Mouse (Mus musculus) lung, adult 2 months (tissue): Measurements from ENCODE around the gene Ppp6r3. TPM values are rescaled to one million over a fixed set of nuclear protein-coding genes. Genes with fewer than 3 reads are reported as not detected.
"Not testable (repeated sequence)": the region's sequence is repeated elsewhere in the genome, so short reads cannot be mapped to it uniquely, and the experiment has no call there.

Experiments used
- DNase-seq: peaks from one replicate; pipeline ENCODE4 v3.0.0; 2022
- H3K4me1 ChIP-seq: fragments of 200-500 bp; 2 replicates; pipeline ENCODE4 v1.6.1; 2011; ENCODE audit warnings: low read length; ENCODE audit not compliant: control insufficient read depth, insufficient read depth
- H3K4me3 ChIP-seq: fragments of 200-500 bp; replicated peaks from 2 replicates; pipeline ENCODE3; 2011; ENCODE audit warnings: low read depth, mild to moderate bottlenecking, control low read depth, low read length; ENCODE audit errors: extremely low read depth
- CTCF ChIP-seq: fragments of 200-500 bp; IDR thresholded peaks from 2 replicates; pipeline ENCODE4 v1.5.1; 2011; ENCODE audit warnings: mild to moderate bottlenecking, low read length, control low read depth; ENCODE audit not compliant: insufficient read depth
- POLR2A ChIP-seq: fragments of 200-500 bp; IDR thresholded peaks from 2 replicates; pipeline ENCODE4 v1.6.1; 2011; ENCODE audit warnings: low read depth, mild to moderate bottlenecking, control low read depth, low read length, borderline replicate concordance; ENCODE audit errors: extremely low read depth
- WGBS: fragments of 180-500 bp; shearing (Covaris S2); methylation state at CpG from one replicate; pipeline ENCODE4 v1.1.7; 2018; 5-methylcytosine and 5-hydroxymethylcytosine counted together
- polyA plus RNA-seq: library from polyadenylated mRNA; depleted of rRNA; stranded (reverse); fragments of >200 nt; gene quantifications from 2 replicates; pipeline ENCODE4 v1.2.3, GENCODE M21; 2012

Gene Ppp6r3
- polyA plus RNA-seq, 1 experiment: 55.6 TPM

DNA sequence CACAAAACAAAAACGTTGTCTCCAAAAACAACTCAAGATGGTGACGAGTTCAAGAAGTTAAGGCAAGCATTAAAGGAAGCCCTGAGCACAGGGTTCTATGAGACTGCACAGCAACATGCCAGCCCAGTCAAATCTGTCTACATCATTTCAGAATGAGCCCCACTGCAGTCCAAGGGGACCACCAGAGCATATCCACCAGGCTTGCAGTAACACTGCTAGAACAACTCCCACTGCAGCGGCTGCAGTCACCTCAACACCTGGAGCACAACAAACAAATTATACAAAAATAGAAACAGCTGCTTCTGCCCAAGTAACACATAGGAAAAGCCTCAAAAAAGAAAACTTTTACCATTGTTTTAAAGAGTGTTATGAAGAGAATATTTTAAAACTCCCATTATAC lies 40.6 kb downstream of the Ppp6r3 start:
- no peak for TF ChIP-seq POLR2A
- no peak for TF ChIP-seq CTCF
- DNase-seq: no peak
- 52% methylated on average over 3 of the region's 3 CpGs for WGBS
- Histone ChIP-seq H3K4me3 (no peak overlapping the region), H3K4me1 (peaks cover 14% of the 10 kb centered on the region)

DNA sequence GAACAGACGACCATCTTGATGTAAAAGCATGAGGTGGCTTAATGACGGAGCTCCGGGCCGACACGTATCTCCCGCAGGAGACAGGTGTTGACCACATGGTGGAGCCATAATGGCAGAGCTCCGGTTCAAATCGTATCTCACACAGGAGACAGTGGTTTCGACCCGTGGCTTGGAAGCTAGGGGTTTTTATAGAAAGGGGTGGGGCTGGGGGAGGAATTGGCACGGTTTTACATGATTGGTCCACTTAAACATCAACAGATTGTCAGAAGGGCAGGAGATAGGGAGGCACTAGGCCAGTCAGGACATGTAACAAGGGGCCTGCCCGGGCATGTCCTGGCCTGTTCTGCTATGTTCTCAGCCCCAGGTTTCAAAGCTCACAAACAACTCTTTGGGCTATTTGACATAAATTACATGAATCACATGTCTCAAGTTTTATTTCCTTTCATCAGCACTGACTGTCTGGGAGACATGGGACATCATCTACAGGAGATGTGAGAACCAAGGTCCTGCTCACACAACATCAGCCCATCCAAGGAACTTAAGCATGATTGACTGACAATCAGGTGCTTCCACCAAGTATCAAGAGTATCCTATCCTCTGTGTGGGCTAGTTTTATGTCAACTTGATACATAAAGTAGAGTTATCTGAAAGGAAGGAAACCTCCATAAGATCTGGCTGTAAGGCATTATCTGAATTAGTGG lies 42.1 kb downstream of the Ppp6r3 start:
- H3K4me3 ChIP-seq, DNase-seq: not testable (repeated sequence)
- WGBS: 80% methylated on average over 12 of the region's 12 CpGs
- H3K4me1 ChIP-seq: peaks cover 14% of the 10 kb centered on the region

DNA sequence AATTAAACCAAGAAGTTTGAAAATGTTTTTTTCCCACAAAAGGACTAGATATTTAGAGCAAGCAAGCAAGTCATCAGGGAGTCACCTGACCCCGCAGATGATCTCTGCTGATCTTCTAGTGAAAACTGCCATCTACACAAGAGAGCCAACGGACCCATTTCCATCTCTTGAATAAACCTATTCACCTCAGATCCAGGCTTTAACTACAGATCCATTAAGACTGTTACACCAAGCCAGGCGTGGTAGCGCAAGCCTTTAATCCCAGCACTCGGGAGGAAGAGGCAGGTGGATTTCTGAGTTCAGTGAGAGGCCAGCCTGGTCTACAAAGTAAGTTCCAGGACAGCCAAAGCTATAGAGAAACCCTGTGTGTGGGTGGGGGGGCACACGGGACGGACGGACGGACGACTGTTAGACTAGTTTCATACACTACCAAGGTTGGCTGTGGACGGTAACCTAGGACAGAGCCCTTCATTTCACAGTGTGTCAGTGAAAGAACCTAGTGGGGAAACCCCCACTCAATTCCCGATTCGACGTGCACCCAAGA lies 42.8 kb downstream of the Ppp6r3 start:
- WGBS: 96% methylated on average over 14 of the region's 14 CpGs
- no peak for DNase-seq
- Histone ChIP-seq H3K4me1 (peaks cover 14% of the 10 kb centered on the region), H3K4me3 (no peak overlapping the region)
- TF ChIP-seq POLR2A (no peak), CTCF (no peak)

DNA sequence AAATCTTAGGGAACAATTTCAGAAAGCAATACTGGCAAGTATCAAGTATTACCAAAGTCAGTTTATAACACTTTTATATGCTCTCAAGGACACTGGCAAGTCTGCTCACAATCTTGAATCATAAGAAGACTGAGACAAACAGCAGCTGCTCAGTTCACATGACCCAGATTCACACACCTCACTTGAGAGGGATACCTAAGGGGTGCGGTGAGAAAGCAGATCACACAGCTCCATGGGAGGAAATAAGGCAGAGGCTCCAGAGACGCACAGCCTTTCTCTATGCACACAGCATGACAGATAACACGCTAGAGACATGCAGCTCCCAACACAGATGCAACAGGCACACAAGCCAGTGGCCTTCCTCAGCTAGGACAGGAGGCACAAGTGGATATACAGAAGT lies 45.8 kb downstream of the Ppp6r3 start:
- TF ChIP-seq CTCF (no peak), POLR2A (no peak)
- Histone ChIP-seq H3K4me3 (no peak overlapping the region), H3K4me1 (peaks cover 11% of the 10 kb centered on the region)
- 68% methylated on average over 3 of the region's 3 CpGs for WGBS
- DNase-seq: no peak

DNA sequence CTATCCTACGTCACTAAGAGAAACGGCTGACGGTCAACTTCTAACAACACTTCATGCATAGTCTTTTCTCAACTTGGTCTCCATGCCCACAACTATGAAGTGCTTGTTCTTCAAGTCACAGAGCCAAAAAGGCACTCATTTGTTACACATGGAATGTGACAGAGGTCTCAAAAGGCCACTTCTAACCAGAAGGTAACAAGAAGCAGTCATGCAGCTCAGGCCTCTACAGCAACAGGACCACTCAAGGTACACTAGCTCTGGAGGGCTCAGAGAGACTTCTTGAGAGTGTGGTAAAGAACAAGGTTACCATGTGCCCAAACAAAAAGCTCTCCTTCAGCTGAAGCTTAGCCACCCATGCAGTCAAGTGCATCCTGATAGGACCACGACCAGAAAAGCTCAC lies 46.9 kb downstream of the Ppp6r3 start:
- 59% methylated on average over 4 of the region's 4 CpGs for WGBS
- Histone ChIP-seq H3K4me3 (no peak overlapping the region), H3K4me1 (peaks cover 3% of the 10 kb centered on the region)
- DNase-seq: peak; percentile 28
- TF ChIP-seq POLR2A: no peak
- TF ChIP-seq CTCF: no peak

DNA sequence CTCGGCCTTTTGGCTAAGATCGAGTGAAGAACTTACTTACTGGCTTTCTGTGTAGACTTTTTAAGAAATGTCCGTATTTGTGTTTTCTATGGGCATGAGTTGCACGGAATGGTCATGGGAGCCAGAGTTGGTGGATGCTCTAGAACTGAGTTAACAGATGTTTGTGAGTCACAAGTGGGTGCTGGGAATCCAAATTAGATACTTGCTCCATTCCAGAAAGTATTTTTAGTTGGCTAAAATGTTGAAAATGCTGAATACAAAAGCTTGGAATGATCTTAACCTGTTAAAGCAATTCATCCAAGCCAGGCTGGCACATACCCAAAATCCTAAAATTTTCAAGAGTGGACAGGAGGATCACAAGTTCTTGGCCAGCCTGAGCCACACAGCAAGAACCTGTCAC lies 48.0 kb downstream of the Ppp6r3 start:
- Histone ChIP-seq H3K4me3 (no peak overlapping the region), H3K4me1 (no peaks in the 10 kb centered on the region; the same call in none of the 2 replicates)
- DNase-seq: no peak
- TF ChIP-seq POLR2A: no peak
- TF ChIP-seq CTCF: no peak
- 92% methylated on average over 4 of the region's 4 CpGs for WGBS

DNA sequence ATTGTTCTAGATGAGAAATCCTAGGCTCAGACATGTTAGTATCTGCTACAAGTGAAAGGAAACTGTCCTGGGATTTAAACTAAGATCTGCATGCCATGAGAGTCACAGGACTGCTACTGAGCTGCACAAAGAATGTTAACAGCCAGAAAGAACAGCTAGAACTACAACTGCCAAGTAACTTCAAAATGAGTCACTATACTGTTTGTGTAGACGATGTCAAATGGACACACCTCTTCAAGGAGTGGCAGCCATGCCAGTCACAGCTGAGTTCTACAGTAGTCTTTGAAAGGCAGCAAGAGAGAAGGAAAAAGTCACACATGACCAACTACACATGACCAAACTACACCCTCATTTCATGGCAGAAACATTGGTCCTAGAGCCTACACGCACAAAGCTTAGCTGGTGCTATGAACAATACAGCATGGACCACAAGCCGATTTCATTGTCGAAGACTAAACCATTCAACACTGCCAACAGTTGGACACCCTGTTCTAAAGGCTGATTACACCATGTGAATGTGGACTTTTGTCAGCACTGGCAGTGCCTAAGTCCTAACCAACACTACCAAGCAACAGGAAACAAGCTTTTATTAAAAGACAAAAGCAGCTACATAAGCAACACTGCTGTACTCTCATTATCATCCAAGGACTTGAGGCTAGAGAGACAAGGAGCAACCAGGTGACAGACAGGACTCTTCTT lies 55.9 kb downstream of the Ppp6r3 start:
- Histone ChIP-seq H3K4me1 (peaks cover 11% of the 10 kb centered on the region), H3K4me3 (no peak overlapping the region)
- DNase-seq: no peak
- TF ChIP-seq CTCF (no peak), POLR2A (no peak)
- WGBS: 74% methylated on average over 4 of the region's 4 CpGs

DNA sequence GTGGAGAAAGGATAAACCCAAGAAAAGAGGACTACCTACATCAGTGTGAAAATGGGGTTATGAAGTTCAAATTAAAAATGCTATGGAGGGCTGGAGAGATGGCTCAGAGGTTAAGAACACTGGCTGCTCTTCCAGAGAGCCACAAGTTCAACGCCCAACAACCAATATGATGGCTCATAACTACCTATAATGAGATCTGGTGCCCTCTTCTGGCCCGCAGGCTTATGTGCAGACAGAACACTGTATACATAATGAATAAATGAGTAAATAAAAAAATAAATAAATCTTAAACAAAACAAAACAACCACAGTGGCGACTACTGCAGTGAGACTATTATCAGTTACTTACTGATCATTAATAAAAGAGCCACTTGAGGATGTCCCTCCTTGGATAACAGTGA lies 78.3 kb downstream of the Ppp6r3 start:
- WGBS: 94% methylated on average over 3 of the region's 3 CpGs
- no peak for DNase-seq
- no peaks in the 10 kb centered on the region for H3K4me1 ChIP-seq
- H3K4me3 ChIP-seq: no peak overlapping the region
- no peak for TF ChIP-seq CTCF

DNA sequence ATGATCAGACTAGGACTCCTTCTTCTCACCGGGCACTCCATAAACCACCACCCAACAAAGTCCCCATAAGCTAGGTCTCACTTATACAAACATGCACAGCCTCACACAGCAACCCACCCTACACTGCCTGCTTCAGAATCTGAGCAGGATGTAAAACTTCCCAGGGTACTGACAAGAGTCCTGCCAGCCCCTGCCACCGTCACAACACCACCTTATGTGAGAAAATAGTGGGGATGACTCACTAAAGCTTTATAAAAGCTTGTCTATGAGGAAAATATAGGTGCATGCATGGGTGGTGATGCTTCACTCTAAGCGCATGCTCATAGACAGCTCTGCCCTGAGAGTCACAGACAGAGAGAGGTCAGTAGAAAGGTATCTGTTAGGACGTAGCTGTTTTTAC lies 85.7 kb downstream of the Ppp6r3 start:
- 96% methylated on average over 4 of the region's 4 CpGs for WGBS
- no peak for DNase-seq
- no peak for TF ChIP-seq CTCF
- TF ChIP-seq POLR2A: no peak
- no peaks in the 10 kb centered on the region for H3K4me1 ChIP-seq
- H3K4me3 ChIP-seq: no peak overlapping the region

DNA sequence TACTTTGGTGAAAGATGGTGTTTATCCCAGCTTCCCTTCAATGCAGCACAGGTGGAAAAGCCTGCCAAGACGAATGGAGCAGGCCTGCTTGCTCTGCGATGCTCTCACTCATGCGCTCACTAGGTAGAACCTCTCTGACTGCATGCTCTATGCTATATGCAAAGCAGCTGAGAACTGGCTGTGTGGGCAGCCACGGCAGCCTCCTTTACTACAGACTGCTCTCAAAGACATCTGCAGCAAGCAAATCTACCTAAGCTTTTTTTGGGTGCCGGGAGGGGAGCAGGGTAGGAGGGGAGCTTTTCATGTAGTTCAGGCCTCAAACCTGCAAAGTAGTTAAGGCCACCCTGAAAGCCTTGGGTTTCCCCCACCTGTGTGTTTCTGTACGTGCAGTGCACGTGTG lies 92.7 kb downstream of the Ppp6r3 start:
- WGBS: 93% methylated on average over 7 of the region's 7 CpGs
- Histone ChIP-seq H3K4me3 (no peak overlapping the region), H3K4me1 (no peaks in the 10 kb centered on the region)
- TF ChIP-seq POLR2A (no peak), CTCF (no peak)
- DNase-seq: no peak

DNA sequence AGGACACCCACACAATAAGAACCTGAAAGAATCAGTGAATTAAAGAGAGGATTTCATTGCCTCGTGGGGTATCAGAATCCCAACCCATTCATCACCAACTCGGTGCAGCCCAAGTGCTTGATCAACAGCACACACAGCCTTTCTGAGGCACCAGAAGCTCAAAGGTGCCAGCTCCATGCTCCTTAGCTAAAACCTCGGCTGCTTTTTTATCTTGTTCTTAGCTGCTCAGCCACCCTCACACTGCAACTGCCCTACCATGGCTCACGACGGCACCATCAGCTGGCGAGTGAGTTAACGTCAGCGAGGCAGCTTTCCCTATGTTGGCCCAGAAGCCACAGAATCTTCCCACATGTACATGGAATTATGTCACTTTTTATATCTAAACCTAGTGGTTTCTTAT lies 95.4 kb downstream of the Ppp6r3 start:
- whole genome bisulfite sequencing: 89% methylated on average over 8 of the region's 8 CpGs
- no peak overlapping the region for H3K4me3 ChIP-seq
- no peak for DNase-seq
- TF ChIP-seq POLR2A (no peak), CTCF (no peak)
- no peaks in the 10 kb centered on the region for H3K4me1 ChIP-seq
